10 mouse cellular contexts compared by ENCODE assay signal in genomic region chr12:86918983-86919722, GRCm38 (mm10). TPM values are rescaled to one million over a fixed set of nuclear protein-coding genes. Genes with fewer than 3 reads are reported as not detected.
DNase-seq lines count a peak whose midpoint lies in the region; ATAC-seq lines count a peak whose summit lies in the region.
"Had no signal": no experiment of that assay in that cellular context is flagged by ENCODE, and none has a peak within 500 bp of the region (broad histone marks: within the 10 kb centered on the region; RNA-seq: fewer than 3 reads in every experiment).

No protein-coding gene starts in this region.

- no peaks in the 10 kb centered on the region for H3K27me3 ChIP-seq in kidney, embryonic 15.5 days
- H3K27me3 ChIP-seq in kidney, embryonic 14.5 days (ENCODE audit: control insufficient read depth, insufficient read depth, low read length), result peaks cover 3% of the 10 kb centered on the region
- H3K27me3 ChIP-seq in limb, embryonic 13.5 days, result peaks cover 3% of the 10 kb centered on the region
- no peaks in the 10 kb centered on the region for H3K27me3 ChIP-seq in neural tube, embryonic 15.5 days (replicated peaks)
- H3K27me3 ChIP-seq: Patski had no signal

- H3K4me2 ChIP-seq in kidney, embryonic 15.5 days, result no peak overlapping the region
- no peak overlapping the region for H3K4me2 ChIP-seq in kidney, embryonic 14.5 days (replicated peaks; ENCODE audit: low read depth, low read length)
- H3K4me2 ChIP-seq in limb, embryonic 13.5 days (replicated peaks), result no peak overlapping the region
- peak overlapping the region; percentile 26 for H3K4me2 ChIP-seq in neural tube, embryonic 15.5 days

- WGBS in kidney, embryonic 15.5 days, result 66% methylated on average over 17 of the region's 17 CpGs
- WGBS in kidney, embryonic 14.5 days, result 71% methylated on average over 17 of the region's 17 CpGs
- 78% methylated on average over 17 of the region's 17 CpGs for WGBS in limb, embryonic 13.5 days
- WGBS in neural tube, embryonic 15.5 days, result 44% methylated on average over 17 of the region's 17 CpGs

- DNase-seq in fat pad, adult 2 months (ENCODE audit: extremely low read depth, low read depth, low spot score), result peak; percentile 51
- DNase-seq in left cerebral cortex, adult 11 months (ENCODE audit: low spot score), result no peak
- DNase-seq in embryo, embryonic 10.5 days (ENCODE audit: low spot score), result no peak
- no peak for DNase-seq in adrenal gland, adult 2 months
- DNase-seq: cerebellum, postnatal 14 days had no signal

- no peak overlapping the region for H3K4me3 ChIP-seq in kidney, embryonic 15.5 days (replicated peaks)
- H3K4me3 ChIP-seq in kidney, embryonic 14.5 days (ENCODE audit: low read length), result no peak overlapping the region
- no peak overlapping the region for H3K4me3 ChIP-seq in limb, embryonic 13.5 days
- H3K4me3 ChIP-seq in neural tube, embryonic 15.5 days (replicated peaks), result no peak overlapping the region

- H3K27ac ChIP-seq in kidney, embryonic 15.5 days, result peak overlapping the region; percentile 32
- no peak overlapping the region for H3K27ac ChIP-seq in kidney, embryonic 14.5 days (ENCODE audit: low read depth, low read length)
- H3K27ac ChIP-seq in limb, embryonic 13.5 days, result 0 out of 2 replicates have a peak overlapping the region, but pooled peaks have one; percentile 7
- peak overlapping the region; percentile 90 for H3K27ac ChIP-seq in neural tube, embryonic 15.5 days (replicated peaks)

- H3K4me1 ChIP-seq in kidney, embryonic 15.5 days, result peaks cover 20% of the 10 kb centered on the region
- H3K4me1 ChIP-seq in kidney, embryonic 14.5 days (ENCODE audit: control insufficient read depth, insufficient read depth, low read length), result peaks cover 10% of the 10 kb centered on the region
- peaks cover 23% of the 10 kb centered on the region for H3K4me1 ChIP-seq in limb, embryonic 13.5 days
- H3K4me1 ChIP-seq in neural tube, embryonic 15.5 days, result peaks cover 54% of the 10 kb centered on the region

- no peak overlapping the region for H3K9ac ChIP-seq in kidney, embryonic 15.5 days
- H3K9ac ChIP-seq in kidney, embryonic 14.5 days (ENCODE audit: low read depth, low read length), result no peak overlapping the region
- no peak overlapping the region for H3K9ac ChIP-seq in limb, embryonic 13.5 days
- H3K9ac ChIP-seq in neural tube, embryonic 15.5 days (replicated peaks), result peak overlapping the region; percentile 28; the same call in 1 of the 2 replicates

- H3K36me3 ChIP-seq in kidney, embryonic 15.5 days, result no peaks in the 10 kb centered on the region
- H3K36me3 ChIP-seq in kidney, embryonic 14.5 days (ENCODE audit: control insufficient read depth, insufficient read depth, low read length), result no peaks in the 10 kb centered on the region
- H3K36me3 ChIP-seq in limb, embryonic 13.5 days, result no peaks in the 10 kb centered on the region
- no peaks in the 10 kb centered on the region for H3K36me3 ChIP-seq in neural tube, embryonic 15.5 days

- H3K9me3 ChIP-seq in kidney, embryonic 15.5 days (replicated peaks), result no peaks in the 10 kb centered on the region
- H3K9me3 ChIP-seq in kidney, embryonic 14.5 days (ENCODE audit: control insufficient read depth, low read length), result no peaks in the 10 kb centered on the region
- H3K9me3 ChIP-seq in limb, embryonic 13.5 days, result no peaks in the 10 kb centered on the region
- H3K9me3 ChIP-seq in neural tube, embryonic 15.5 days (replicated peaks), result no peaks in the 10 kb centered on the region

- no peak for ATAC-seq in kidney, embryonic 15.5 days (replicated peaks; ENCODE audit: low FRiP score)
- no peak for ATAC-seq in kidney, embryonic 14.5 days (ENCODE audit: low FRiP score, low TSS enrichment)
- ATAC-seq in limb, embryonic 13.5 days (ENCODE audit: low FRiP score, low read depth), result no peak
- ATAC-seq in neural tube, embryonic 15.5 days (ENCODE audit: low FRiP score), result peak; percentile 60
- ATAC-seq: Patski had no signal

RNA-seq across cellular contexts. Expression of gene Cipc, which starts 27.7 kb away (rescaled TPM):
- polyA plus RNA-seq in kidney, embryonic 15.5 days (2015; fragmentation: Nextera tagmentation; extraction: Ambion mirVana), result 20.9 and 22.7 TPM in 2 replicates
- polyA plus RNA-seq in kidney, embryonic 14.5 days (2014; fragmentation: Nextera tagmentation; extraction: Ambion mirVana), result 12.6 and 30.4 TPM in 2 replicates
- polyA plus RNA-seq in limb, embryonic 13.5 days (2015; fragmentation: Nextera tagmentation; extraction: Ambion mirVana), result 23.6 and 24.7 TPM in 2 replicates
- 37.2 and 40.8 TPM in 2 replicates for polyA plus RNA-seq in neural tube, embryonic 15.5 days (2015; fragmentation: Nextera tagmentation; extraction: Ambion mirVana)
- total RNA-seq in adrenal gland, adult 2 months (2021), result 10 to 100 TPM; 17.9 to 29.3 TPM
- 38.5 and 39.8 TPM in 2 replicates for polyA plus RNA-seq in adrenal gland, adult 2 months (2012; rRNA removed)

RNA-seq across cellular contexts. Expression of gene Irf2bpl, which starts 34.6 kb away (rescaled TPM):
- 40.7 and 43.9 TPM in 2 replicates for polyA plus RNA-seq in kidney, embryonic 15.5 days (2015; fragmentation: Nextera tagmentation; extraction: Ambion mirVana)
- polyA plus RNA-seq in kidney, embryonic 14.5 days (2014; fragmentation: Nextera tagmentation; extraction: Ambion mirVana), result 25.8 and 34.8 TPM in 2 replicates
- polyA plus RNA-seq in limb, embryonic 13.5 days (2015; fragmentation: Nextera tagmentation; extraction: Ambion mirVana), result 39.2 and 41.2 TPM in 2 replicates
- 53.3 and 69.9 TPM in 2 replicates for polyA plus RNA-seq in neural tube, embryonic 15.5 days (2015; fragmentation: Nextera tagmentation; extraction: Ambion mirVana)
- 10 to 100 TPM; 51.1 to 79.5 TPM for total RNA-seq in adrenal gland, adult 2 months (2021)
- polyA plus RNA-seq in adrenal gland, adult 2 months (2012; rRNA removed), result 121 and 122 TPM in 2 replicates
